Mouse (Mus musculus) retina, postnatal 1 day (tissue): ENCODE results near the gene Cyp2c50.
"Not testable (repeated sequence)": the region's sequence is repeated elsewhere in the genome, so short reads cannot be mapped to it uniquely, and the experiment has no call there.

Experiments
- DNase-seq: peaks from one replicate; pipeline ENCODE4 v3.0.0-alpha.2; 2012

The Cyp2c50 gene

GRCm38 (mm10) chr19:40089421-40089820 is at the start of gene Cyp2c50:
Gene Cyp2c50, plus strand, starts transcription at chr19:40089688.
- not testable (repeated sequence) for DNase-seq

DNA sequence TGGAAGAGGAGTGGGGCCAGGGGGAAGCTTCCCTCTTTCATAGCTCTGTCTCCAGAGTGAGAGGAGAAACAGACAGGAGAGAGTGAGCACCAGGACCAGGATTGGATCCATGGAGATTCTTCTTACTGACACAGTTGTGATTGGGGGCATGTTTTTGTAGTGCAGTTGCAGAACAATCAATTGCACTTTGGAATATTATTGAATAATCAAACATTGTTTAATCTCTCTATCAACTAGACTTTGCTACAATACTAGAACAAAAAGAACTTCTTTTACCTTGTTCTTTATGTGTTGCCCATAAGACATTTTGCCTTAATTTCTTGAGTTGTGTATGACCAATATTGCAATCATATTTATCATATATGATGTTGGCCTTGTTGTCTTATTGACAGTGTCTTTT is 15.8 kb upstream of the Cyp2c50 start, which contains the start of gene Cyp2c54:
Cyp2c54 (minus strand) TSS at position 127 of the 400 bp plus-strand sequence.
- no peak for DNase-seq

DNA sequence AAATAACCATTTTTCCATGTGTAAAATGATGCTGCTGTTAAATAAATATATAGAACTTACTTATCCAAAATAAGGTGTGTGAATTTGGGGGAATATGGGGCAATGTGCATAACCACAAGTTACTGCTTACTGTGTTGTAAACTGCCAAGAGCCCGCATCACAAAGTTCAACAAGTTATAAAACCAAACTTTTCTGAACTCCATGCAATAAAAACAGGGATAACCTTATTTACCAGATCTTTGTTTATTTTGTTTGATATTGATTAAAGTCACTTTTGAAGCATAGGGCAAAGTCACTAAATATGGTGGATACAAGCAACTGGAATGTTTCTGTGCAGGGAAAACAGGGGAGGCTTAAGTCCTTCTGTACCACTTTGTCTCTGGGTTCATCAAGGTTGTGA is 1.1 kb upstream of the Cyp2c50 start:
- no peak for DNase-seq

- no peak for DNase-seq
These were observed 1.6 kb downstream of the Cyp2c50 start for GRCm38 (mm10) chr19:40091111-40091510.

- not testable (repeated sequence) for DNase-seq
These were observed 30.1 kb downstream of the Cyp2c50 start for GRCm38 (mm10) chr19:40119624-40120023.

DNA sequence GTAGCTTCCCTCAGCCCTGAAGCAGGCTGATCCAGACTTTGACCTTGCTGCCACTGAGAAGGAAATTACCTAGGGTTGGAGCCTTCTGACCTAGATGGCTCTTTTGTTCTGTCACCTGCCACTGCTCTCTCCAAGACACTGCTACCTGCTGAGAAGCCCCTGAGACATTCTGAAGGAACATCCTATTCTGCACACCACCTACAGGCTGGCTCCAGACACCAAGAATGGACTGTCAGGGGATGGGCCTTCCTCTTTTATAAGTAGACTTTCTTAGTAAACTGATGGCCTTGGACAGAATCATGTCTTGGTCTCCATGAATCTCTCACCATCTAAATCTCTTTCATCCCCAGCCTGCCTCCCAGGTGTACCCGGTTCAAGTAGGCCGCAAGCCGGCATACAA is 35.7 kb downstream of the Cyp2c50 start:
- not testable (repeated sequence) for DNase-seq

- DNase-seq: not testable (repeated sequence)
These were observed 37.5 kb downstream of the Cyp2c50 start for GRCm38 (mm10) chr19:40126996-40127395.
